Mouse (Mus musculus) kidney, embryonic 16.5 days (tissue): ENCODE data around the gene Glrx2. TPM values are rescaled to one million over a fixed set of nuclear protein-coding genes. Genes with fewer than 3 reads are reported as not detected.
"Not testable (repeated sequence)": the region's sequence is repeated elsewhere in the genome, so short reads cannot be mapped to it uniquely, and the experiment has no call there.

ENCODE experiments used
- ATAC-seq: fragments of 200-750 bp; cut with Nextera tagmentation; 2 replicates; pipeline ENCODE4 v1.8.0; 2017; ENCODE audit warnings: moderate TSS enrichment; ENCODE audit not compliant: low FRiP score, low TSS enrichment
- H3K27ac ChIP-seq: fragments of 300-500 bp; sonication (generic); 2 replicates; pipeline ENCODE4 v1.5.1; 2014; ENCODE audit warnings: low read length
- H3K27me3 ChIP-seq: fragments of 300-500 bp; sonication (generic); 2 replicates; pipeline ENCODE4 v1.6.1; 2014; ENCODE audit warnings: low read length, control low read depth, mixed read lengths; ENCODE audit not compliant: insufficient read depth
- H3K36me3 ChIP-seq: fragments of 300-500 bp; sonication (generic); 2 replicates; pipeline ENCODE4 v1.6.1; 2014; ENCODE audit warnings: low read length, control low read depth, mixed read lengths; ENCODE audit not compliant: insufficient read depth
- H3K4me1 ChIP-seq: fragments of 300-500 bp; sonication (generic); 2 replicates; pipeline ENCODE4 v1.6.1; 2014; ENCODE audit warnings: low read length, control low read depth, mixed read lengths; ENCODE audit not compliant: insufficient read depth
- H3K4me2 ChIP-seq: fragments of 300-500 bp; sonication (generic); replicated peaks from 2 replicates; pipeline ENCODE4 v1.6.1; 2014; ENCODE audit warnings: low read depth, low read length
- H3K4me3 ChIP-seq: fragments of 300-500 bp; sonication (generic); 2 replicates; pipeline ENCODE4 v1.5.1; 2014; ENCODE audit warnings: mild to moderate bottlenecking, low read length
- H3K9ac ChIP-seq: fragments of 300-500 bp; sonication (generic); replicated peaks from 2 replicates; pipeline ENCODE4 v1.6.1; 2014; ENCODE audit warnings: low read length
- H3K9me3 ChIP-seq: fragments of 300-500 bp; sonication (generic); 2 replicates; pipeline ENCODE4 v1.6.1; 2016; ENCODE audit warnings: low read length, control low read depth
- WGBS: fragments of 180-500 bp; shearing (Covaris S2); extraction: QIAGEN DNeasy Blood & Tissue Kit; methylation state at CpG from one replicate; pipeline ENCODE4 v1.1.7; 2014; 5-methylcytosine and 5-hydroxymethylcytosine counted together
- polyA plus RNA-seq: library from polyadenylated mRNA; unstranded; fragments of >200 nt; fragmentation: Nextera tagmentation; extraction: Ambion mirVana; gene quantifications from 2 replicates; pipeline ENCODE4 v1.2.1, GENCODE M21; 2015

Glrx2 gene
- 76.0 and 85.4 TPM in 2 replicates for polyA plus RNA-seq

DNA sequence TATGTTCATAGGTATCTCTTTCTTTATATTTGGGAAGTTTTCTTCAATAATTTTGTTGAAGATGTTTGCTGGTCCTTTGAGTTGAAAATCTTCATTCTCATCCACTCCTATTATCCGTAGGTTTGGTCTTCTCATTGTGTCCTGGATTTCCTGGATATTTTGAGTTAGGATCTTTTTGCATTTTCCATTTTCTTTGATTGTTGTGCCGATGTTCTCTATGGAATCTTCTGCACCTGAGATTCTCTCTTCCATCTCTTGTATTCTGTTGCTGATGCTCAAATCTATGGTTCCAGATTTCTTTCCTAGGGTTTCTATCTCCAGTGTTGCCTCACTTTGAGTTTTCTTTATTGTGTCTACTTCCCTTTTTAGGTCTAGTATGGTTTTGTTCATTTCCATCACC, at the start of gene Glrx2:
TSS of gene Glrx2 (plus strand) at position 301 of the 400 bp plus-strand sequence.
- not testable (repeated sequence) for H3K4me2 ChIP-seq, H3K9me3 ChIP-seq, H3K9ac ChIP-seq, H3K4me1 ChIP-seq, ATAC-seq, H3K27ac ChIP-seq, H3K27me3 ChIP-seq, H3K4me3 ChIP-seq, H3K36me3 ChIP-seq
- WGBS: no CpG with 5 or more reads among the region's 2 CpGs

DNA sequence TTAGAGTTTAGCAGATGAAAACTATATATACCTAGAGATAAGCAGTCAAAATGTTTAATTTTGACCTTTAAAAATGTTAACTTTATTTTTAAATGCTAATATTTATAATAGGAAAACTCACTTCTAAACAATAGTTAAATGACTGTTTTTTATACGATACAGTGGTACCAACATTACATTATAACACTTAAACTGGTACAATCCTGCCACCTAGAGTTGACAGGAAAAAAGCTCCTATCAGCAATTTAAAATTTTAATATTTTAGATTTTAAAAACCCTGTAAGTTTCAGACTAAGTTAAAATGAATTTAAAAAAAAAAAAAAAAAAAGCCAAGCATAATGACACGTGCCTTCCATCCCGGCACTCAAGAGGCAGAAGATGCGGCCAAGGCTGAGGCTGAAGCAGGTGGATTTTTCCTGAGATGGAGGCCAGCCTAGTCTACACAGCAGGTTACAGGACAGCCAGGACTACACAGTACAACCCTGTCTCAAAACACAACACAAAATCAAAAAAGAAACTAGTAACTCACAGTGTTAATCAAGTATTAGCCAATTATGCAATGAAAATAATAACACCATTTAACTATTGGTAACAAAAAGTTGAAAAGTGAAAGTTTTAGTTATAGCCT, 40.3 kb upstream of the Glrx2 start:
- no peak overlapping the region for H3K4me3 ChIP-seq
- ATAC-seq: no peak
- H3K27me3 ChIP-seq: no peaks in the 10 kb centered on the region
- H3K4me2 ChIP-seq: no peak overlapping the region
- no peaks in the 10 kb centered on the region for H3K4me1 ChIP-seq
- H3K9ac ChIP-seq: no peak overlapping the region
- peaks cover 21% of the 10 kb centered on the region for H3K36me3 ChIP-seq
- no peaks in the 10 kb centered on the region for H3K9me3 ChIP-seq
- no peak overlapping the region for H3K27ac ChIP-seq
- 93% methylated on average over 4 of the region's 4 CpGs for WGBS

DNA sequence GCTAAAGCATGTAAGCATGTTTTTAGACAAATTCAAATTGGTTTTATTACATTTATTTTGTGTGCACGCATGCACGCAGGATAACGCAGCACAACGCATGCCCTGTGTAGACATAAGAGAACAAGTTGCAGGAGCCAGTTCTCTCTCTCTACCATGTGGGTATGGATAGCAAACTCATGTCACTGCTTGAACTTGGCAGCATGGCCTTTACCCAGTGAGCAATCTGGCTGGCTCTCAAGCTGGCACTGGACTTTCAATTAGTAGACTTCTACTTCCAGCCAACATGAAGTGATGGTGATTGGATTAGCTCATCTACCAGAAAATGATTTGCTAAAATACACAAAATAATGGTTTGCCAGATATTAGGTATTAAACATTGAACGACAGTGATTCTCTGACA, 35.0 kb upstream of the Glrx2 start:
- Histone ChIP-seq H3K4me2 (no peak overlapping the region), H3K4me1 (no peaks in the 10 kb centered on the region), H3K27ac (no peak overlapping the region), H3K4me3 (no peak overlapping the region), H3K9ac (no peak overlapping the region), H3K27me3 (no peaks in the 10 kb centered on the region), H3K36me3 (peaks cover 19% of the 10 kb centered on the region), H3K9me3 (no peaks in the 10 kb centered on the region)
- ATAC-seq: no peak
- WGBS: 98% methylated on average over 5 of the region's 5 CpGs

DNA sequence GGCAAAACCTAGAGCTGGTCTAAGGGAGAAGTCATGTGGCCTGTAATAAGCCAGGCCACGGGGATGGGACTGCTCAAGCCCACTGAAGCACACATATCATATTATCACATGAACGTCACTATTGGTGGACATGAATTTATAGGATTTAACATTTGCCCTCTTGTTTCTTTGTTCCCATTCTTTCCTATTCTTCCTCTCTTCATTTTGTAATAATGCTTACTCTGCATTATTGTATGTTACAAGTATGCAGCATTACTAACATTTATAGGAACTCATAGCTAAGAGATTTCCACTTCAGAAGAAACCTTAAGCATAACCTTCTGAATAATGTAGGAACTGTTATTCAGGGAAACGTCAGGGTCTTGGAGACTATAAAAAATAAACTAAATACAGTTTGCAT, 31.3 kb upstream of the Glrx2 start:
- ATAC-seq: no peak

DNA sequence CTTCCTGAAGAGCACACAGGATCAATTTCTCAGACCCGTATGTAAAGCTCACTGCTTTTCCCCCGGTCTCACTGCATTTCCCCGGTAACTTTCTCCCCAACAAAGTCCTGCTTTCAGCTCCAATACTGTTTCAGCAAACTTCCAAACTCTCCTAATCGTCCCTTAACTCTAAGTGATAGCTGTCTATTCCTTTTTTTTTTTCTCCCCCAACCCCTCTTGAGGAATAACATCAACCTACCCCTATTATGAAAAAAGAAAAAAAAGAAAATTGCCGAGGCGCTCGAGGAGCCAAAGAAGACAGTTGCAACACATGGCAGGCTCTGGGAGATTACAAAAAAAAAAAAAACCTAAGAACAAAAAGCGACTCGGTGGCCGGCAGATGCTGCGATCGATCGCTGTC, 14.4 kb upstream of the Glrx2 start:
- Histone ChIP-seq H3K4me1 (0 out of 2 replicates have a peak, but pooled peaks cover 3% of the 10 kb centered on the region), H3K27me3 (no peaks in the 10 kb centered on the region), H3K9ac (peak overlapping the region; percentile 89), H3K4me3 (peak overlapping the region; percentile 83), H3K9me3 (no peaks in the 10 kb centered on the region), H3K4me2 (peak overlapping the region; percentile 60), H3K27ac (peak overlapping the region; percentile 93), H3K36me3 (peaks cover 5% of the 10 kb centered on the region)
- no peak for ATAC-seq
- 1% methylated on average over 13 of the region's 13 CpGs for WGBS

More for the DNA sequence above, 31.3 kb upstream of the Glrx2 start:
- no peaks in the 10 kb centered on the region for H3K4me1 ChIP-seq
- 88% methylated on average over 3 of the region's 3 CpGs for WGBS
- H3K9me3 ChIP-seq: no peaks in the 10 kb centered on the region
- peaks cover 27% of the 10 kb centered on the region for H3K36me3 ChIP-seq
- no peak overlapping the region for H3K9ac ChIP-seq
- H3K27me3 ChIP-seq: no peaks in the 10 kb centered on the region
- no peak overlapping the region for H3K27ac ChIP-seq
- H3K4me3 ChIP-seq: no peak overlapping the region
- H3K4me2 ChIP-seq: no peak overlapping the region

DNA sequence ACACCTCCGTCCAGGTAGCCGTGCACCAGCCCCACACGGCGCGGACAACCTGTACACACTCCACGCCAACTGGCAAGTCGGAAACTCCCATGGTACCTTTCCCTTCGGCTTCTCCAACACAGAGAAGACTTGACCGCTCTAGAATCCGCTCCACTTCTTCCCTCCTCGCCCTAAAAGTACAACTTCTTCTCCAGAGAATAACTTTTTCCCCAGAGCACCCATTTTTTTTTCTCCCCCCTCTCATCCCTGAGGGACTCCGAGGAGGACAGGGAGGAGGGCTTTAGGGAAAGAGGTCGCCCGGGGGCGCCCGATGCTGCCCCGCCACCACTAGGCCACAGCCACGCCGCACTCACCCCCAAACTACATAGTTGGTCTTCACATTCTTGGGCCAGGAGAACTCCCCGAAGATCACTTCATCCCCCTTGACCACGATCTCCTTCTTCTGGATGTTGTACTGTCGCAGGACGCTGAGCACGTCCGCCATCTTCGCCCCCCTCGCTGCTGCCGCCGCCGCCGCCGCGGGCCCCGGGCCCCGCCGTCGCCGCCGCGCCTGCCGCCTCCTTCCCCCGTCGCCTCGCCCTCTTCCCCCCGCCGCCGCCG, 13.9 kb upstream of the Glrx2 start:
- peak overlapping the region; percentile 93 for H3K27ac ChIP-seq
- WGBS: under 1% methylated on average over 36 of the region's 48 CpGs
- H3K4me3 ChIP-seq: peak overlapping the region; percentile 83

DNA sequence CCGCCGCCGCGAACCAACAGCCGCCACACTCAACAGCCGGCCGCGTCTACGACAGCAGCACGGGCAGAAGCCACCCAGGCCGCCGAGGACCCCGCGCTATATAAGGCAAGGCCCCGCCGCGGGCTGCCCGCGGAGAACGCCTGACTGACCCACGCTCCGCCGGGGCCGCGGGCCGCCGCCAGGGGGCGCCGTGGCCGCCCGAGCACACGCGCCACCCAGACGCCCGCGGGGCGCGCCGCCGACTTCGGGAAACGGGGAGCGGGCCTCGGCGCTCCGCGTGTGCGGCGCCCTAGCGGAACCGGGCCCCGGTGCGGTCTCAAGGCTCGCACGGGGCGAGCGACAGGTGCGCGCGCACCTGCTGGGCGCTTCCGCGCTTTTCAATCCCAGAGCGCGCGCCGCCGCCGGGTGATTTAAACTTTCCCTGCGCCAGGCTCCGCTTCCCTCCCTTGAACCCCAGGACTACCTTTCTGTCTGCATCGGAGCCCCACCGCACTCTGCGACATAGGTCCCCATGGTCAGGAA, 13.3 kb upstream of the Glrx2 start, which contains the start of gene Cdc73:
TSS of gene Cdc73 (minus strand) at position 153 of the 522 bp plus-strand sequence.
- H3K27ac ChIP-seq: peak within 1 kb of the TSS; percentile 93
- H3K9ac ChIP-seq: peak within 1 kb of the TSS; percentile 89
- peak; percentile 100 for ATAC-seq
- H3K36me3 ChIP-seq: peaks cover 5% of the 10 kb centered on the region
- 0% methylated on average over 62 of the region's 74 CpGs for WGBS
- H3K4me1 ChIP-seq: 0 out of 2 replicates have a peak, but pooled peaks cover 3% of the 10 kb centered on the region
- no peaks in the 10 kb centered on the region for H3K9me3 ChIP-seq
- H3K27me3 ChIP-seq: no peaks in the 10 kb centered on the region
- H3K4me2 ChIP-seq: peak within 1 kb of the TSS; percentile 85
- peak within 1 kb of the TSS; percentile 83 for H3K4me3 ChIP-seq

More for the DNA sequence above, 13.9 kb upstream of the Glrx2 start:
- Histone ChIP-seq H3K36me3 (peaks cover 5% of the 10 kb centered on the region), H3K9me3 (no peaks in the 10 kb centered on the region), H3K9ac (peak overlapping the region; percentile 89), H3K27me3 (no peaks in the 10 kb centered on the region), H3K4me2 (peak overlapping the region; percentile 60), H3K4me1 (0 out of 2 replicates have a peak, but pooled peaks cover 3% of the 10 kb centered on the region)
- ATAC-seq: peak; percentile 73

DNA sequence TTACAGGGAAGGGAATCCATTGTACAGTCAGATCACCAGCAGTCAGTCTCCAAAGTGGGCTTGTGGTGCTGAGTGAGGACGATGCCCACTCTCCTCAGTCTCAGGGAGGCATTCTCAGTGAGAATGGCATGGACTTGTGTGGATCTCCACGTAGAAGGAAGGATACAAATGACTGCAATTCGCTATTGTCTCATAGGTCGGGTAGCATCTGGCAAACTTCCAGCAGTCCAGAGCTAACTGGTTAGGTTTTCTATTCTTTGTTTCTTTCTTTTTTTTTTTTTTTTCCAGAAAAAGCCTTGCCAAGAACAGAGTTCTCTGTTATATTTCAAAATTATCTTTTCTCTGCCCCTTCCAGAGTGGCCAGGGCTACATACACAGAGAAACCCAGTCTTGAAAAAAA, 9.1 kb upstream of the Glrx2 start:
- WGBS: 77% methylated on average over 4 of the region's 4 CpGs

DNA sequence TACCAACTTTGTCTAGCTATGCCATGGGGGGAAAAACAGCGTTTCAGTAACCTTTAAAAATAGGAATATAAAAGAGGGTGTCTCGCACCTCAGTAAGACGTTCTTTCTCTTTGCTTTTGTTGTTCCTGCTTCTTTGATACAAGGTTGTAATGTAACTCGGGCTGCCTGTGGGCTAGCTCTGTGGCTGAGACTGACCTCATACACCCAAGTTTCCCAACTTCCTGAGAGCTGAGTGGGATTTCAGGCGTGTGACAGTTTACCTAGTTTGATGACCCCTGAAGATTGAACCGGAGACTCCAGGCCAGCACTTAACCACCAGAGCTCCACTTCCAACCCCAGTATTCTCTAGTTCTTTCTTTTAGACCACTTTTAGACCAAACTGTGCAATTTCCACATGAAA, 7.8 kb upstream of the Glrx2 start:
- H3K9ac ChIP-seq: no peak overlapping the region
- no peaks in the 10 kb centered on the region for H3K27me3 ChIP-seq
- no peaks in the 10 kb centered on the region for H3K36me3 ChIP-seq
- no peak overlapping the region for H3K4me3 ChIP-seq
- ATAC-seq: no peak
- no peaks in the 10 kb centered on the region for H3K9me3 ChIP-seq
- 55% methylated on average over 6 of the region's 6 CpGs for WGBS
- H3K4me1 ChIP-seq: no peaks in the 10 kb centered on the region
- H3K27ac ChIP-seq: no peak overlapping the region
- H3K4me2 ChIP-seq: no peak overlapping the region

More for the DNA sequence above, 9.1 kb upstream of the Glrx2 start:
- H3K4me1 ChIP-seq: no peaks in the 10 kb centered on the region
- no peak overlapping the region for H3K4me2 ChIP-seq
- H3K36me3 ChIP-seq: no peaks in the 10 kb centered on the region
- ATAC-seq: no peak
- no peak overlapping the region for H3K9ac ChIP-seq
- no peaks in the 10 kb centered on the region for H3K9me3 ChIP-seq
- no peak overlapping the region for H3K27ac ChIP-seq
- no peak overlapping the region for H3K4me3 ChIP-seq
- H3K27me3 ChIP-seq: no peaks in the 10 kb centered on the region
